8 mouse cellular contexts compared by ENCODE assay signal in genomic region chr4:129600233-129601158, GRCm38 (mm10). TPM values are rescaled to one million over a fixed set of nuclear protein-coding genes. Genes with fewer than 3 reads are reported as not detected.
DNase-seq lines count a peak whose midpoint lies in the region; ATAC-seq lines count a peak whose summit lies in the region.

Gene Eif3i (minus strand): TSS chr4:129600648.
Gene Tmem234 (plus strand): TSS chr4:129600668.

- peak within 1 kb of the TSS; percentile 81 for H3K9ac ChIP-seq in hindbrain, embryonic 12.5 days

- H3K4me1 ChIP-seq in hindbrain, embryonic 12.5 days = peaks cover 31% of the 10 kb centered on the region

- ATAC-seq in hindbrain, embryonic 12.5 days (ENCODE audit: low FRiP score) = peak; percentile 90

- peak; percentile 67 for DNase-seq in WW6 (ENCODE audit: low read depth, low spot score)
- peak; percentile 85 to 87 for DNase-seq in cerebellum, postnatal 14 days
- peak; percentile 74 to 76 for DNase-seq in frontal cortex, postnatal 14 days (ENCODE audit: low spot score in 2 of 2)
- peak; percentile 81 to 85 for DNase-seq in layer of hippocampus, postnatal 36 days
- peak; percentile 68 for DNase-seq in retina, postnatal 7 days (ENCODE audit: low read depth, low spot score)
- DNase-seq in urinary bladder, adult 18-20 months (ENCODE audit: low spot score in 2 of 2) = peak; percentile 69 to 74

- under 1% methylated on average over 71 of the region's 74 CpGs for WGBS in hindbrain, embryonic 12.5 days
- WGBS in macrophage (ENCODE audit: missing documents) = under 1% methylated on average over 58 of the region's 74 CpGs

- peaks cover 47% of the 10 kb centered on the region for H3K36me3 ChIP-seq in hindbrain, embryonic 12.5 days
- peaks cover 35% of the 10 kb centered on the region for H3K36me3 ChIP-seq in macrophage (ENCODE audit: inconsistent target)

- peak within 1 kb of the TSS; percentile 98 for H3K4me3 ChIP-seq in hindbrain, embryonic 12.5 days
- H3K4me3 ChIP-seq in macrophage (ENCODE audit: inconsistent target) = peak within 1 kb of the TSS; percentile 65

- no peaks in the 10 kb centered on the region for H3K27me3 ChIP-seq in hindbrain, embryonic 12.5 days

- H3K79me2 ChIP-seq in macrophage (ENCODE audit: inconsistent target) = peaks cover 72% of the 10 kb centered on the region

- H3K9me3 ChIP-seq in hindbrain, embryonic 12.5 days (replicated peaks) = no peaks in the 10 kb centered on the region

- peak within 1 kb of the TSS; percentile 87 for H3K4me2 ChIP-seq in hindbrain, embryonic 12.5 days (replicated peaks)

- peak within 1 kb of the TSS; percentile 66 for H3K27ac ChIP-seq in hindbrain, embryonic 12.5 days
- H3K27ac ChIP-seq in macrophage = peak within 1 kb of the TSS; percentile 35; the same call in 1 of the 2 replicates

RNA-seq across cellular contexts. Expression of gene Eif3i, which starts in this region (rescaled TPM):
- polyA plus RNA-seq in hindbrain, embryonic 12.5 days (2016; fragmentation: Nextera tagmentation; extraction: Ambion mirVana) = 187 and 204 TPM in 2 replicates
- total RNA-seq in layer of hippocampus, postnatal 36 days (2021) = 100 to 1,000 TPM; 121 to 122 TPM
- 10 to 100 TPM; 14.7 to 49.4 (median 32.1) TPM for total RNA-seq in macrophage (2018; cell fraction: chromatin; rRNA removed)
- total RNA-seq in macrophage (2018; cell fraction: cytosol; rRNA removed) = 10 to 100 TPM; 54.3 to 99.6 (median 73.5) TPM
- total RNA-seq in macrophage (2018; cell fraction: nucleus; rRNA removed) = 10 to 100 TPM; 13.4 to 52.6 (median 23.5) TPM
- 58.7 to 140 TPM (median 87.3 TPM) in 3 replicates for polyA plus RNA-seq in macrophage (2018)

RNA-seq across cellular contexts. Expression of gene Tmem234, which starts in this region (rescaled TPM):
- polyA plus RNA-seq in hindbrain, embryonic 12.5 days (2016; fragmentation: Nextera tagmentation; extraction: Ambion mirVana) = 164 and 174 TPM in 2 replicates
- 10 to 100 TPM; 79.1 to 81.4 TPM for total RNA-seq in layer of hippocampus, postnatal 36 days (2021)
- total RNA-seq in macrophage (2018; cell fraction: chromatin; rRNA removed) = 100 to 1,000 TPM in 25 of 26 experiments, 10 to 100 TPM in 1; 95.8 to 254 (median 178) TPM
- 100 to 1,000 TPM in 24 of 26 experiments, 10 to 100 TPM in 2; 91.8 to 141 (median 126) TPM for total RNA-seq in macrophage (2018; cell fraction: cytosol; rRNA removed)
- total RNA-seq in macrophage (2018; cell fraction: nucleus; rRNA removed) = 100 to 1,000 TPM in 20 of 26 experiments, 10 to 100 TPM in 6; 81.0 to 181 (median 117) TPM
- 91.3 to 152 TPM (median 129 TPM) in 3 replicates for polyA plus RNA-seq in macrophage (2018)

Comparison
In these comparisons a context has a peak if more than half of its experiments do, and no peak if none do; other contexts are left out.
1. Peak in every context shown above with its lines: DNase-seq, ATAC-seq, H3K4me3 ChIP-seq and H3K27ac ChIP-seq.